Comparison of ENCODE assay signal across 14 mouse cellular contexts in genomic region chr10:19911583-19911982, GRCm38 (mm10). TPM values are rescaled to one million over a fixed set of nuclear protein-coding genes. Genes with fewer than 3 reads are reported as not detected.
A peak's percentile ranks its signal among the peaks of the same experiment; 100 is the strongest.
DNase-seq lines count a peak whose midpoint lies in the region; ATAC-seq and TF ChIP-seq lines count a peak whose summit lies in the region.
"Had no signal": no experiment of that assay in that cellular context is flagged by ENCODE, and none has a peak within 500 bp of the region (broad histone marks: within the 10 kb centered on the region; RNA-seq: fewer than 3 reads in every experiment).

No protein-coding gene starts in this region.

- DNase-seq in hindbrain, embryonic 11.5 days (ENCODE audit: low spot score): peak; percentile 18
- peak; percentile 60 for DNase-seq in lung, postnatal 0 days (ENCODE audit: low spot score)
- DNase-seq in lung, adult 18-20 months: no peak
- DNase-seq in Patski (ENCODE audit: low read depth, low spot score): no peak
- DNase-seq in cerebellum, postnatal 14 days: no peak
- DNase-seq: adrenal gland, adult 2 months; cerebellum, adult 11 months; kidney, adult 8-10 months had no signal

- no peak overlapping the region for H3K27ac ChIP-seq in hindbrain, embryonic 11.5 days (ENCODE audit: low read depth, low read length)
- H3K27ac ChIP-seq in hindbrain, embryonic 12.5 days: no peak overlapping the region
- no peak overlapping the region for H3K27ac ChIP-seq in lung, postnatal 0 days (ENCODE audit: low read length)
- H3K27ac ChIP-seq: heart, embryonic 15.5 days; neural tube, embryonic 12.5 days had no signal

- no peak overlapping the region for H3K4me3 ChIP-seq in hindbrain, embryonic 11.5 days (ENCODE audit: low read depth, low read length)
- no peak overlapping the region for H3K4me3 ChIP-seq in hindbrain, embryonic 12.5 days
- no peak overlapping the region for H3K4me3 ChIP-seq in lung, postnatal 0 days (ENCODE audit: low read depth, low read length)
- H3K4me3 ChIP-seq: heart, embryonic 15.5 days; megakaryocyte, embryonic 14.5 days; neural tube, embryonic 12.5 days had no signal

- CTCF ChIA-PET in Patski (lab: Charles Lee): interaction anchor here (1.0 to 3.6 kb wide), 5 partner anchors 10 to 212 kb away, joined by 3 to 13 read pairs (median 4); partner anchors contain the start of gene Map3k5

- in situ Hi-C loops in Patski (cut with MboI; ENCODE audit: low pct_unique_long_range_greater_than_20kb): no loop called here

- no peaks in the 10 kb centered on the region for H3K27me3 ChIP-seq in hindbrain, embryonic 11.5 days (ENCODE audit: control insufficient read depth, insufficient read depth, low read length)
- no peaks in the 10 kb centered on the region for H3K27me3 ChIP-seq in hindbrain, embryonic 12.5 days
- no peaks in the 10 kb centered on the region for H3K27me3 ChIP-seq in lung, postnatal 0 days (replicated peaks; ENCODE audit: insufficient read depth, low read length)
- peaks cover 9% of the 10 kb centered on the region for H3K27me3 ChIP-seq in Patski
- H3K27me3 ChIP-seq: heart, embryonic 15.5 days; megakaryocyte, embryonic 14.5 days; neural tube, embryonic 12.5 days had no signal

- POLR2A ChIA-PET in Patski (lab: Charles Lee): no interaction called here

- TF ChIP-seq CTCF in lung, postnatal 0 days (IDR thresholded peaks at IDR 0.05): peak; percentile 70
- TF ChIP-seq CTCF in Patski (IDR thresholded peaks at IDR 0.05): peak; percentile 59

- no peak overlapping the region for H3K4me2 ChIP-seq in hindbrain, embryonic 11.5 days (replicated peaks; ENCODE audit: low read depth, low read length)
- no peak overlapping the region for H3K4me2 ChIP-seq in hindbrain, embryonic 12.5 days (replicated peaks)
- H3K4me2 ChIP-seq in lung, postnatal 0 days (replicated peaks; ENCODE audit: low read depth, low read length): no peak overlapping the region
- H3K4me2 ChIP-seq: heart, embryonic 15.5 days; neural tube, embryonic 12.5 days had no signal

- H3K9me3 ChIP-seq in hindbrain, embryonic 11.5 days (ENCODE audit: control insufficient read depth, low read length): no peaks in the 10 kb centered on the region
- H3K9me3 ChIP-seq in hindbrain, embryonic 12.5 days (replicated peaks): no peaks in the 10 kb centered on the region
- no peaks in the 10 kb centered on the region for H3K9me3 ChIP-seq in lung, postnatal 0 days (ENCODE audit: low read length)
- H3K9me3 ChIP-seq: G1E; heart, embryonic 15.5 days; megakaryocyte, embryonic 14.5 days; neural tube, embryonic 12.5 days had no signal

- WGBS in hindbrain, embryonic 11.5 days: 56% methylated on average over 1 of the region's 1 CpGs
- WGBS in hindbrain, embryonic 12.5 days: 51% methylated on average over 1 of the region's 1 CpGs
- 24% methylated on average over 1 of the region's 1 CpGs for WGBS in lung, postnatal 0 days

- no peaks in the 10 kb centered on the region for H3K4me1 ChIP-seq in hindbrain, embryonic 11.5 days (replicated peaks; ENCODE audit: control insufficient read depth, insufficient read depth, low read length)
- H3K4me1 ChIP-seq in hindbrain, embryonic 12.5 days: no peaks in the 10 kb centered on the region
- H3K4me1 ChIP-seq in lung, postnatal 0 days (ENCODE audit: insufficient read depth, low read depth, low read length): no peaks in the 10 kb centered on the region
- H3K4me1 ChIP-seq: heart, embryonic 15.5 days; neural tube, embryonic 12.5 days had no signal

- H3K36me3 ChIP-seq in hindbrain, embryonic 11.5 days (ENCODE audit: control insufficient read depth, insufficient read depth, low read length): no peaks in the 10 kb centered on the region
- no peaks in the 10 kb centered on the region for H3K36me3 ChIP-seq in hindbrain, embryonic 12.5 days
- no peaks in the 10 kb centered on the region for H3K36me3 ChIP-seq in lung, postnatal 0 days (ENCODE audit: insufficient read depth, low read length)
- H3K36me3 ChIP-seq: G1E; heart, embryonic 15.5 days; neural tube, embryonic 12.5 days had no signal

- H3K9ac ChIP-seq in hindbrain, embryonic 11.5 days (ENCODE audit: low read depth, low read length): no peak overlapping the region
- no peak overlapping the region for H3K9ac ChIP-seq in hindbrain, embryonic 12.5 days
- H3K9ac ChIP-seq in lung, postnatal 0 days (replicated peaks; ENCODE audit: low read depth): no peak overlapping the region
- H3K9ac ChIP-seq: heart, embryonic 15.5 days; neural tube, embryonic 12.5 days had no signal

- TF ChIP-seq EP300 in lung, postnatal 0 days (IDR thresholded peaks at IDR 0.05): no peak

- ATAC-seq in hindbrain, embryonic 11.5 days (ENCODE audit: low FRiP score): no peak
- no peak for ATAC-seq in hindbrain, embryonic 12.5 days (ENCODE audit: low FRiP score)
- ATAC-seq in lung, postnatal 0 days: no peak
- no peak for ATAC-seq in Patski
- ATAC-seq in megakaryocyte progenitor cell, adult 5-6 weeks (replicated peaks; ENCODE audit: poor library complexity): 0 out of 2 replicates have a peak, but pooled peaks have one; percentile 27

RNA-seq across cellular contexts. Expression of gene Pex7, which starts 4.1 kb away (rescaled TPM):
- polyA plus RNA-seq in hindbrain, embryonic 11.5 days (2014; fragmentation: Nextera tagmentation; extraction: Ambion mirVana): 32.5 and 34.1 TPM in 2 replicates
- polyA plus RNA-seq in hindbrain, embryonic 12.5 days (2016; fragmentation: Nextera tagmentation; extraction: Ambion mirVana): 29.3 and 30.1 TPM in 2 replicates
- polyA plus RNA-seq in lung, postnatal 0 days (2015; fragmentation: Nextera tagmentation; extraction: Ambion mirVana): 40.3 TPM in 2 replicates
- polyA plus RNA-seq in Patski (2021): 43.4 TPM
- total RNA-seq in megakaryocyte progenitor cell, adult 5-6 weeks (2015): 44.3 and 56.4 TPM in 2 replicates
- total RNA-seq in megakaryocyte progenitor cell, adult 5-6 weeks (2017): 24.8 and 29.7 TPM in 2 replicates

RNA-seq across cellular contexts. Expression of gene Map3k5, which starts 22.7 kb away (rescaled TPM):
- 0.66 and 1.3 TPM in 2 replicates for polyA plus RNA-seq in hindbrain, embryonic 11.5 days (2014; fragmentation: Nextera tagmentation; extraction: Ambion mirVana)
- polyA plus RNA-seq in hindbrain, embryonic 12.5 days (2016; fragmentation: Nextera tagmentation; extraction: Ambion mirVana): 1.3 TPM in 2 replicates
- polyA plus RNA-seq in lung, postnatal 0 days (2015; fragmentation: Nextera tagmentation; extraction: Ambion mirVana): 3.1 and 3.2 TPM in 2 replicates
- polyA plus RNA-seq in Patski (2021): 14.8 TPM
- 15.4 and 16.5 TPM in 2 replicates for total RNA-seq in megakaryocyte progenitor cell, adult 5-6 weeks (2015)
- total RNA-seq in megakaryocyte progenitor cell, adult 5-6 weeks (2017): 16.0 and 17.9 TPM in 2 replicates

Comparison
In these comparisons a context has a peak if more than half of its experiments do, and no peak if none do; other contexts are left out.
1. DNase-seq: peak in hindbrain, embryonic 11.5 days (single experiment) and lung, postnatal 0 days (single experiment); none in lung, adult 18-20 months (0 of 2), Patski (single experiment) and cerebellum, postnatal 14 days (0 of 2).